Mouse (Mus musculus): ENCODE data around the gene Frem1. TPM values are rescaled to one million over a fixed set of nuclear protein-coding genes. Genes with fewer than 3 reads are reported as not detected.

Frem1 gene
- total RNA-seq, 2 experiments from 2014 or later = 2.2 to 2.6 TPM

DNA sequence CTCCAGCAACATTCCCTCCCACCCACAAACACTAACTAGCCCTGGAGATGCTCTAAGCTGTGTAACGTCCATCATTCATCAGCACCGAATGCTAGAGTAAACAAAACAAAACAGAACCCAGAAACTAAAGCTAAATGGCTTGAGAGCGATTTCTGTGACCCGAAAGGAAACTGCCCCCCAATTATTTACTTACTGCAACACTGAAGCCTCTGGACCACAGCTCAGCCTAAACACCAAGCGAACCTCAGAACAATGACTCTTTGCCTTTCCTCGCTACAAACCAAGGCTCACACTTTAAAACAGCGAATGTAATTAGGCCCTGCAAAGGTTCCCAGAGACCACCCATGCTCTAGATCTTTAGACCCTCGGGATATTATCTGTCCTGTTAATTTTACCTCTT, 963 bp downstream of the Frem1 start:
- TF ChIP-seq CTCF (conservative IDR thresholded peaks at IDR 0.05) = no peak
- no peak for DNase-seq (ENCODE audit: low spot score in 2 of 2)
- H3K27ac ChIP-seq = no peak overlapping the region
- H3K4me3 ChIP-seq = no peak overlapping the region; the same call in 1 of the 2 replicates

- Histone ChIP-seq H3K4me3 (no peak overlapping the region), H3K27ac (no peak overlapping the region)
- no peak for TF ChIP-seq CTCF (conservative IDR thresholded peaks at IDR 0.05)
- DNase-seq (ENCODE audit: low spot score in 2 of 2) = no peak
Measured at GRCm38 (mm10) chr4:83050151-83050796, 1.9 kb downstream of the Frem1 start.

- no peak overlapping the region for H3K27ac ChIP-seq
- no peak for TF ChIP-seq CTCF (conservative IDR thresholded peaks at IDR 0.05)
- DNase-seq (ENCODE audit: low spot score in 2 of 2) = no peak
- H3K4me3 ChIP-seq = no peak overlapping the region
Measured at GRCm38 (mm10) chr4:83049288-83049687, 2.9 kb downstream of the Frem1 start.

DNA sequence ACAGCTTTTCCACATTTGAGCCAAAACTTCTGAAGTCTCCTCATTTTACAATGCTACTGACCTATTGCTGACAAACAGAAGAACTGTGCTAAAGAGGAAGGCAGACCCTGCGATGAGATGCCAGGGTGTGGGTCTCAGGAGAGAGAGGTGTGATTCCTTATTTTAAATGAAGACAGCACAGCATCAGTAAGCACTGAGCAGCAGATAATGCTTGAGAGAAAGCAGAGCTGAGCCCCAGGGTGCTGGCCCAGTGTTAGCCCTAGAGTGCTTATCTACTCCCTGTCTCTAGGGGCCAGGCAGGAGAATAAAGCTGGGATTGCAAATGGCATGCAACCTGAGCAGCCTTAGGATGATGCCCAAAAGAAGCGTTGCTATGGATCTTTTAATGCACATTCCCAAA, 3.6 kb downstream of the Frem1 start:
- Histone ChIP-seq H3K4me3 (no peak overlapping the region), H3K27ac (no peak overlapping the region)
- TF ChIP-seq CTCF (conservative IDR thresholded peaks at IDR 0.05) = no peak
- no peak for DNase-seq (ENCODE audit: low spot score in 2 of 2)

- no peak overlapping the region for H3K4me3 ChIP-seq
- no peak for TF ChIP-seq CTCF (conservative IDR thresholded peaks at IDR 0.05)
- H3K27ac ChIP-seq = no peak overlapping the region
- DNase-seq (ENCODE audit: low spot score in 2 of 2) = no peak
Measured at GRCm38 (mm10) chr4:83046806-83047205, 5.3 kb downstream of the Frem1 start.

DNA sequence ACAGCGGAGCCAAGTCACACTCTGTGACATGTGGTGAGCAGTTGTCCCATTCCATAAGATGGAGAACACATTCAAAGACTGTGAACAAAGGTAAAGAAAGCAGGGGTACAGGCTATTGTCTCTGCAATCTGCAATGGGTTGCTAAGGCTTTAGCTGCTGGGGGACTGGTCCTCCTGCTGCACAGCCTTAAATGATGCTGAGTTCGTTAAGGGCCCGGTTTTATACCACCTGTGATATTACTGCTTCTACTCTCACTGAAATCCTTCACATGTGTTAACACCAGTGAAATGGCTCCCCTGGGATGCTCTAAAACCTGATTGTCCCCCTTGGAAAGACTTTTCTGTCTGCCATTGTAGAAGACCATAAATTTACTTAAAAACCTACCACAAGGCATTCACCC, 6.1 kb downstream of the Frem1 start:
- H3K4me3 ChIP-seq = no peak overlapping the region
- DNase-seq (ENCODE audit: low spot score in 2 of 2) = no peak
- H3K27ac ChIP-seq = no peak overlapping the region
- TF ChIP-seq CTCF (conservative IDR thresholded peaks at IDR 0.05) = no peak

DNA sequence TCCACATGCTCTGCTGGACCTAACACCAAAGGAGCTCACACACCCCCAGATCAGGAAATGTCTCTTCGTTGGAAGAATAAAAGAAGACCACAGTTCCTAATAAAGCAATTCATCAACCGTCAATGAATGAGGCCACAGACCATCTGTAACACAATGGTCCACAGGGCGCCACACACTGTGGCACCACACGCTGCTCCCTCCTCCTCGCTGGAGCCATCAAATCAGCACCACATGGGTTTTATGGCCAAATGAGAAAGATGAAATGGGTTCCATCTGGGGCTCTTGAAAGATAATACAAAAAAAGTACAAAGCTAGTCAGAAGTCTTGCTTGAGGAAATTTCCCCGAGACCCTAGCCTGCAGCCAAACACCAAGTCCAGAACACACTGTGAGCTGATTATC, 6.9 kb downstream of the Frem1 start:
- H3K4me3 ChIP-seq = no peak overlapping the region
- TF ChIP-seq CTCF (conservative IDR thresholded peaks at IDR 0.05) = no peak
- H3K27ac ChIP-seq = no peak overlapping the region
- DNase-seq (ENCODE audit: low spot score in 2 of 2) = no peak

- no peak for DNase-seq (ENCODE audit: low spot score in 2 of 2)
- no peak for TF ChIP-seq CTCF (conservative IDR thresholded peaks at IDR 0.05)
- Histone ChIP-seq H3K4me3 (no peak overlapping the region), H3K27ac (no peak overlapping the region)
Measured at GRCm38 (mm10) chr4:83040780-83041179, 11.4 kb downstream of the Frem1 start.

- Histone ChIP-seq H3K4me3 (no peak overlapping the region), H3K27ac (no peak overlapping the region)
- no peak for TF ChIP-seq CTCF (conservative IDR thresholded peaks at IDR 0.05)
- DNase-seq (ENCODE audit: low spot score in 2 of 2) = no peak
Measured at GRCm38 (mm10) chr4:83032780-83033179, 19.4 kb downstream of the Frem1 start.

GRCm38 (mm10) chr4:83031591-83031990, 20.5 kb downstream of the Frem1 start:
- Histone ChIP-seq H3K27ac (no peak overlapping the region), H3K4me3 (no peak overlapping the region)
- no peak for DNase-seq (ENCODE audit: low spot score in 2 of 2)
- no peak for TF ChIP-seq CTCF (conservative IDR thresholded peaks at IDR 0.05)

- Histone ChIP-seq H3K4me3 (no peak overlapping the region), H3K27ac (no peak overlapping the region)
- no peak for TF ChIP-seq CTCF (conservative IDR thresholded peaks at IDR 0.05)
- no peak for DNase-seq (ENCODE audit: low spot score in 2 of 2)
Measured at GRCm38 (mm10) chr4:83030097-83030496, 22.0 kb downstream of the Frem1 start.

DNA sequence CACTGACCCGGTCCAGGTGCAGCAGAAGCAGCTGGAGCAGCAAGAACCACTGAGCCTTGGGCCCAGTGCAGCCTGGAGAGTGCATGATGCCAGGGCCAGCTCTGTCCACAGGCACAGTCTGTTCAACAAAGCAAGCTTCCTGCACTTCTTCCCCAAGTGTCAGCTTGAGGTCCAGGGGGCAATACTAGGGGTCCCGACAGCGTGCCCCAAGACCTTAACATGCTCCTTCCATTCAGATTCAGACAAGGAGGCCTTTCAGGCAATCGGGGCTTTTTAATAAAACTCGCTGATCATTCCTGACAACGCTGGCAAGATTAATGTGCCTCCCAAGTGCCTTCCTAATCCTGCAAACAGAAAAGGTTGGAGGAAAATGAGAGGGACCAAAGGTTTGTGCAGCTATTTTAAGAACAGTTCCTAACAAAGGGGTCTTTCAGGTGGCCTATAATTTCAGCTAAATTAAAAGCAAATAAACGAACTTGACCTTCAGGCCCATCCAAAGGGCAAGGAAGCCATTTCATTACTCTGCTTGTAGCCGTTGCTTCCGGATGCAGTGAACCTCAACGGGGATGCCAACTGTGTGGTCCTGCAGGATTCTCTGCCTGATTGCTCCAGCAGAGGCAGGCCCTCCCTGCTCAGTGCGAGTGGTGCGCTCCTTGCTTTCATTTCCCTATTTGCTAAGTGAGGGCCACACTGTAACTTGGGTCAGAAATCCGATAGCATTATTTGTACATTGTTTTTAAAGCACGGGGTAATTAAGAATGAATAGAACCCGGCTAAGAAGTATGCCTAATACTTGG, 31.2 kb downstream of the Frem1 start:
- DNase-seq (ENCODE audit: low spot score in 2 of 2) = no peak
- Histone ChIP-seq H3K27ac (no peak overlapping the region), H3K4me3 (no peak overlapping the region)
- TF ChIP-seq CTCF (conservative IDR thresholded peaks at IDR 0.05) = no peak

DNA sequence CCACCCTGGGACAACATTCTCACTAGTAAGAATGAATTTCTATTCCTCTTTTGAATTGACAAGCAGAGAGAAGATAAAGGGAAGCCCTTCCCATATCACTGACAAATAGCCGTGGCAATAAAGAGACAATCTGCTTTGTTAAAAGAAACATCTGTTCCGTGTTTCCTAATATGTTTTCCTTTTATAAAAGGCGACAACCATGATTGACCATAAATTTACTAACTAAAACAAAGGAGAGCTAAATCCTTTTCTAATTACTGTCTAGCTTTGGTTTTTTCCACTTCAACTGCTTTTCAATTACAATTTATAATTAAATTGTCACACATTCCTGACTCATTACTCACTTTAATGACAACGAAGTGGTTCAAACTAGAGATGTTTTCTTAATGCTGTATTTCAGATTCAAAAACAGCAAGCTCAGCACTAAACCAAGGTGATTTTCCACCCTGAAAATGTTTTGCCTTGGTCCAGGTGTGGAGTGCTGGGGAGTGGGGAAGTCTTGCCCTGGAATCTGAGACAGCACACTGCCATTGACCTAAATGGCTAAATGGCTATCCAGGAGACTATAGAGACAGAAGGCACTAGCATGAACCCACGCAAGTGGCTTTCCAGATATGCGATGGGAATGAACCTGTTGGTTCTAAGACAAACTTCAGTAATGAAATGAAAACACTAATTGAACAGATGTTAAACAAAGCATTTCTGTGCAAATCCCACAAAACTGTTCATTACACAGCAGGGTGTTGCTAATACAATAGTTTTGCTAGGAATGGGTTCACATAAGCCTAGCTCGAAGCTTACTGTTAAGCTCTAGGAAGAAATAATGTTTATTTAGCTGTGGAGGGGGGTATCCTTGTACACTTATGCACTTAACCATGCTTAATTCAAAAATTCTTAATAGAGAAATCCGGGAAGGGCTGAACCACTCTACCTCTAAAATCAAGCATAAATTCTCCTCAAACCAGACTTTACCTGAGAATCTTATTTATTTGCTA, 33.7 kb downstream of the Frem1 start:
- TF ChIP-seq CTCF (conservative IDR thresholded peaks at IDR 0.05) = no peak
- Histone ChIP-seq H3K27ac (no peak overlapping the region), H3K4me3 (no peak overlapping the region)
- DNase-seq (ENCODE audit: low spot score in 2 of 2) = no peak
